Mouse (Mus musculus): ENCODE measurements around the gene Pced1a. TPM values are rescaled to one million over a fixed set of nuclear protein-coding genes. Genes with fewer than 3 reads are reported as not detected.
"Not testable (repeated sequence)": the region's sequence is repeated elsewhere in the genome, so short reads cannot be mapped to it uniquely, and the experiment has no call there.

Gene Pced1a
- polyA plus RNA-seq, 1 experiment: 11.0 TPM

- 19% methylated on average over 14 of the region's 14 CpGs for WGBS
- DNase-seq (ENCODE audit: low read depth, low spot score): no peak
Observed at GRCm38 (mm10) chr2:130398091-130398490, 26.4 kb downstream of the Pced1a start.

DNA sequence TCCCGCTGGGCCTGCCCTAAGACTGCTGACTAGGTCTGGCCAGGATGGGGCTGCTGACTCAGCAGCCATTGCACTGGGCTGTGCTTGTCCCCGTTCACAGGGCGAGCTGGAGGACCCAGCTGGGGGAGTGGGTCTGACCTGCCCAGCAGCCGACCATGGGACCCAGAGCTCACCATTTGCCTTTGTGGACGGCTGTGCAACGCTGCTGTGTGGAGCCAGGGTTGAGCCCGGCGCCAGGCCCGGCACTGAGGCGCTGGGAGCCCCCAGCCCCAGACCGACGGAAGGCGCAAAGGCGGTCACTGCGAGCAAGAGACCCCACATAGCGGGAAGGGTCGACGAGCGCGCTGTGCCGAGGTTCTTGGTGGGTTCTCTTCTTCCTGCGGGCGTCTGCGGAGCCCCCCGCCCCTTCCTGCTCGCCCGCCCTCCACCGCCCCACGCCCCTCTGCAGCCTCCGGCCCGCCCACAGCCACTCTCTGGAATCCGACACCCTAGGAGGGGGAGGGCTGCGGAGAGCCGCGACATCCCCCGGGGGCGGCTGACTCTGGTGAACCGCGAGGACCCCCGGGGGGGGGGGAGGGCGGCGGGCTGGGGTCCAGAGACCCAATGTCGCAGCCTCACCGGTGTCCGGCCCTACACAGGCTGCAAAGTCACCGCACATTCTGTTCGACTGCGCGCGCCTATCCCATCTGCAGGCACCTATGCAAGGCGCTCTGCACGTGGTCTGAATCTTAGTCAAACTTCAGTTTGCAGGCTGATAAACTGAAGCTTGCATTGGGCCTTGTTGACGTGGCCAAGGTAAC, 27.1 kb downstream of the Pced1a start, which contains the start of gene Cpxm1:
Gene Cpxm1, minus strand, starts transcription at position 389 of the 800 bp plus-strand sequence.
- 3% methylated on average over 53 of the region's 53 CpGs for WGBS
- DNase-seq (ENCODE audit: low read depth, low spot score): no peak

GRCm38 (mm10) chr2:130395696-130396095, 28.8 kb downstream of the Pced1a start:
- DNase-seq (ENCODE audit: low read depth, low spot score): no peak
- 91% methylated on average over 11 of the region's 11 CpGs for WGBS

- DNase-seq (ENCODE audit: low read depth, low spot score): no peak
- WGBS: 77% methylated on average over 3 of the region's 3 CpGs
Observed at GRCm38 (mm10) chr2:130392836-130393235, 31.7 kb downstream of the Pced1a start.

DNA sequence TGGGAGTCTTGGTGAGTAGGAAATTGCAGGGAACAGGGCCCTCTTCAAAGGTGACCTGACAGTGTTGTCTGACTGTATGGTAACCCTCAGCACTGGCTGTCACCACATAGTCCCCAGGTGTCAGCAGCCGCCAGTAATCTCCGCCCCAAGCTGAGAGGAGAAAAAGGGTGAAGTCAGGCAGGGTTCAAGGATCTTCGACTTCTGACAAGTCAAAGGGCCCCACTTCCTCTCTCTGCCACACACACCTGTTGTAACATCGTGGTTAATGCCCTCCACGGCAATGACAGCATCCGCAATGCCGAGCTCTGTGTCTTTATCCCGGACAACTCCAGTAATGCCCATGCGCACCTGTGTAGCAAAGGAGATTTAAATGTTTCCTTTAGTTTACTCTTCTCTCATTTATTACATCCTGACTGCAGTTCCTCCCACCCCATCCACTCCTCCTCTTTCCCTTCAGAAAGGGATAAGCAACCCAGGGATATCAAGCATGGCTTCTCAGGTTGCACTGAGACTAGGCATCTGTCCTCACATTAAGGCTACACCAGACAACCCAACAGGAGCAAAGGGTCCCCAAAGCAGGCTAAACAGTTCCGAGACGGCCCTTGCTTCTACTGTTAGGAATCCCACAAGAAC, 33.4 kb downstream of the Pced1a start:
- DNase-seq (ENCODE audit: low read depth, low spot score): no peak

DNA sequence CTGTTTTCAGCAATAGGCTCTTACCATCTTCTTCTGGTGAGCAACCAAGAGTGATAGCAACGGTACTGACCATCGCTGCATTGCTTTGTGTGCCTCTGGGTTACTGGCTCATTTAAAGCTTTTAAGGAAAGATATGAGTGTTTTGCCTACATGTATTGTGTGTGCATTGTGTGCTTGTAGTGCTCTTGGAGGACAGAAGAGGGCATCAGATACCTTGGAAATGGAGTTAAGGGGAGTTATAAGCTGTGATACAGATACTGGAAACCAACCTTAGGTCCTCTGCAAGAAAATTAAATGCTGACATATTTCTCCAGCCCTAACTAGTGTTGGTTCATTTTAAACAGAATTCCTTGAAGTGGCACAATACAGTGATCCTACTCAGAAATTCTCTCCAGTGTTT, 35.7 kb downstream of the Pced1a start:
- DNase-seq (ENCODE audit: low read depth, low spot score): no peak
- 87% methylated on average over 2 of the region's 2 CpGs for WGBS

More for the DNA sequence above, 33.4 kb downstream of the Pced1a start:
- WGBS: 45% methylated on average over 11 of the region's 11 CpGs

GRCm38 (mm10) chr2:130386212-130386611, 38.3 kb downstream of the Pced1a start:
- WGBS: 69% methylated on average over 1 of the region's 1 CpGs
- no peak for DNase-seq (ENCODE audit: low read depth, low spot score)

DNA sequence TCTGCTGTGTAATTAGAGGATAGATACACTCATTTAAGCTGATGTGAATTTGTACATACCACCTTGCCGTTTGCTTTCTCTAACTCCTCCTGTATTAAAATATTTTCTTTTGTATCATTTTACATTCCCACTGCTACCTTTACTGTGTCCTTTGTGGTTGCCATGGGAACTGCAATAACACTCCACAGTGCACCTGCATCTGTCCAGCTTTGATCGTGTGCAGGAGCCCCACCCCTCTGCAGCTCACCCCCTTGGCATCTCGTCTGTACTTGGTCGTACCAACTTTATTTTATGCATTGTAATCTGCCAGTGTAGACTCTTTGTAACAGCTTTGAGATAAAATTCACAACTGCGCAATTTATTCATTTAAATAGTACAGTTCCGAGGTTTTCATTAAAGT, 40.6 kb downstream of the Pced1a start:
- no peak for DNase-seq (ENCODE audit: low read depth, low spot score)
- WGBS: 41% methylated on average over 6 of the region's 6 CpGs

DNA sequence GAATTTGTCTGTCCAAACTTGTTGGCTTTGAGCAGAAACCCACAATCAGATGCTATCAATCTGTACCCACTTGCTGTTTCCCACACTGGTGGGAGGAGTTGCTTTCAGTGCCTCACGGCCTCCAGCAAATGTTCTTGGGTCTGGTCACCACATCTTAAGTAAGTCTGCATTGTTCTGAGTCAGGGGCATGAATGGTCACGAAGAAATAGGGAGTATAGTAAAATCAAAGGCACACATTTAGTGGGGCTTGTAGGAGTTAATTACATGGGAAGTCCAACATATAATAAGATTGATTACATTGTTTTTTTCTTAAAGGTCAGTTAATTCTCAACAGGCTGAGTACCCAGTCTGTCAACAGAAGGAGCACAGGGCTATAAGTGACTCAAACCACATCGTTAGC, 41.3 kb downstream of the Pced1a start:
- 44% methylated on average over 3 of the region's 3 CpGs for whole genome bisulfite sequencing
- DNase-seq (ENCODE audit: low read depth, low spot score): no peak

GRCm38 (mm10) chr2:130374951-130375350, 49.5 kb downstream of the Pced1a start:
- WGBS: 53% methylated on average over 4 of the region's 4 CpGs
- DNase-seq (ENCODE audit: low read depth, low spot score): no peak

DNA sequence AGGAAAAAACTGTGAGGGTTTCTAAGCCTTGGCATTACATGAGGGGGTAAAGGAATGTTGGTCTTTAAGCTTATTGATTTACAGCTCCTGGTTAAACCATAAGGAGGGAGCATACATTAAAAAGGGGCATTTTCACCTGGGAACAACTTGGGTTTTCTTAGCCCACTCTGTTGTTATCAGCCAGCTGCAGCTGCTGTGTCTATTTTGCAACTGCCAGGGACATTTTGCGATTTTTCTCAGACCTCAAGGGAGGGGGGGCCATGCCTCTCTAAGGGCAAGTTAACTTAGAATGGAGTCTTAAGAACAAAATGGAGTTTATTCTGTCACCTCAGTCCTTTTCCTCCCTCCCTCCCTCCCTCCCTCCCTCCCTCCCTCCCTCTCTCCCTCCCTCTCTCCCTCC, 51.5 kb downstream of the Pced1a start:
- WGBS: 42% methylated on average over 1 of the region's 1 CpGs
- DNase-seq (ENCODE audit: low read depth, low spot score): not testable (repeated sequence)

DNA sequence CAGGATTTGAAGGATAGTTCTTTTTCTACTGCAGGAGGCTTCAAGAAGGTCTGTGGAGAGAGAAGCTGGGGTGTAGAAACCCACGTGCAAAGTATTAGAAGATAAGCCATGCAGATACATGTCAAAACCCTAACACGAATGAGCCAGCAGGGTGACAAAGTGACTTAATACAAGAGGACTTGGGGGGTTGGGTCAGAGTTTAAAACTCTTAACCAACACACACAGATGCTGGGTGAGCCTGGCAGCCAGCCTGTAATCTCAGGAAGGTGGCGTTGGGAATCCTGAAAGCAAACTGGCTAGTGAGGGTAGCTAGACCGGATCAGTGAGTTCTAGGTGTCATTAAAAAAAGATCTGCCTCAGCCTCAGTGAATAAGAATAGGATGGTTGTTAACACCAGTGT, 57.1 kb downstream of the Pced1a start:
- 34% methylated on average over 4 of the region's 4 CpGs for WGBS
- DNase-seq (ENCODE audit: low read depth, low spot score): no peak

Other genes with a start within 250 kb of the Pced1a start
- 186 and 221 TPM in 2 replicates for gene Snrpb, start 245.3 kb downstream of the Pced1a start, polyA plus RNA-seq (2012; rRNA removed)
- gene Tmc2, start 229.5 kb downstream of the Pced1a start, polyA plus RNA-seq (2012; rRNA removed): not detected in 2 replicates
- gene Nop56, start 150.3 kb downstream of the Pced1a start, polyA plus RNA-seq (2012; rRNA removed): 57.1 and 75.1 TPM in 2 replicates
- 224 and 301 TPM in 2 replicates for gene Idh3b, start 140.2 kb downstream of the Pced1a start, polyA plus RNA-seq (2012; rRNA removed)
- 0.63 and 1.0 TPM in 2 replicates for gene Ebf4, start 129.5 kb downstream of the Pced1a start, polyA plus RNA-seq (2012; rRNA removed)
- 3.4 and 4.2 TPM in 2 replicates for gene Cpxm1, start 27.1 kb downstream of the Pced1a start, polyA plus RNA-seq (2012; rRNA removed)
- gene Gm28372, start 19.5 kb downstream of the Pced1a start, polyA plus RNA-seq (2012; rRNA removed): not detected in 2 replicates
- gene 1700020A23Rik, start 19.4 kb downstream of the Pced1a start, polyA plus RNA-seq (2012; rRNA removed): not detected in 2 replicates
- gene Tmem239, start 18.2 kb downstream of the Pced1a start, polyA plus RNA-seq (2012; rRNA removed): not detected in 2 replicates
- 55.2 and 70.3 TPM in 2 replicates for gene Vps16, start 362 bp downstream of the Pced1a start, polyA plus RNA-seq (2012; rRNA removed)
- 26.4 and 32.3 TPM in 2 replicates for gene Ptpra, start 25.6 kb upstream of the Pced1a start, polyA plus RNA-seq (2012; rRNA removed)
- gene Mrps26, start 139.0 kb upstream of the Pced1a start, polyA plus RNA-seq (2012; rRNA removed): 56.6 and 62.0 TPM in 2 replicates
- not detected in 2 replicates for gene Oxt, start 151.5 kb upstream of the Pced1a start, polyA plus RNA-seq (2012; rRNA removed)
- gene Avp, start 157.9 kb upstream of the Pced1a start, polyA plus RNA-seq (2012; rRNA removed): not detected in 2 replicates
- 2.6 and 2.9 TPM in 2 replicates for gene Fastkd5, start 205.3 kb upstream of the Pced1a start, polyA plus RNA-seq (2012; rRNA removed)
- 5.9 and 6.7 TPM in 2 replicates for gene Ubox5, start 205.3 kb upstream of the Pced1a start, polyA plus RNA-seq (2012; rRNA removed)
- gene Lzts3, start 218.1 kb upstream of the Pced1a start, polyA plus RNA-seq (2012; rRNA removed): 61.7 and 64.3 TPM in 2 replicates
- gene Ddrgk1, start 240.0 kb upstream of the Pced1a start, polyA plus RNA-seq (2012; rRNA removed): 56.9 and 58.7 TPM in 2 replicates
- 34.3 and 36.7 TPM in 2 replicates for gene Itpa, start 242.9 kb upstream of the Pced1a start, polyA plus RNA-seq (2012; rRNA removed)